Mouse (Mus musculus): ENCODE measurements at regions not wholly inside any gene's neighbourhood (a gene's known extent, or its start where the extent isn't known, plus 50 kb on each side); places are given as distances from the start of the nearest gene placed in this dataset.
A peak's percentile ranks its signal among the peaks of the same experiment; 100 is the strongest.

DNA sequence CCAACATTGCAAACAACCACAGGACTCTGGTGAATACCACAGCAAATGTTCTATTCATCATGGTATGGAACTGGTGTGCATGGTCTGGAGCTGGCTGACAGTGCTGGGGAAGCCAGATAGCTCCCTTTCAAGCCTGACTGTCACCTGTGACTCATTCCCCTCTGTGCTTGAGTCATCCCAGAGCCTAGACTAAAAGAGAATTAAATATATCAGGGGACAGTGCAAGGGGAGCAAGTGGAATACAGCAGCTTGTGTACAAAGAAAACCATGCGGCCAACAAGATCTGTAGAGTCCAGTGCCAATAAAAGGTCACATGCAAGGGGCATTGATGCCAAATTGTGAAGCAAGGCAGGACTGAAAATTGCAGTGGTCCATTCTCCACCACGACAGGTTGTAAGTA, 117.7 kb downstream of the Pah start:
- DNase-seq = peak; percentile 13 to 23

DNA sequence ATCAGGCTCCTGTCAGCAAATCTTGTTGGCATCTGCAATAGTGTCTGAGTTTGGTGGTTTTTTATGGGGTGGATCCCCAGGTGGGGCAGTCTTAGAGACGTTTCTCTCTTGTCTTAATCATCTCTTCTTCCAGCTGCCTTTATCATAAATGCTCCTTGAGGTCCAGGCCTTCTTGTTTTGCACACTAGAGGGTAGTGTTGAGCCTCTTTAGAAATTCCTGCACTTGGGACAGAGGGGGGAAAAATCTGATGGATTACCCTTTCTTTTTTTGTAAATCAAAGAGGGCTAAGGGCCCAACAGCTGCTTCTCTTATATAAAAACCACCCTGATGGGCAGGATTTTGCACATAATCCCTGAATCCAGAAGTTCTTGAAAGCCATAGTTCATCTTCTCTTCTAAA, 127.5 kb downstream of the Pah start:
- peak in 1 of 2 experiments; percentile 46 for DNase-seq

DNA sequence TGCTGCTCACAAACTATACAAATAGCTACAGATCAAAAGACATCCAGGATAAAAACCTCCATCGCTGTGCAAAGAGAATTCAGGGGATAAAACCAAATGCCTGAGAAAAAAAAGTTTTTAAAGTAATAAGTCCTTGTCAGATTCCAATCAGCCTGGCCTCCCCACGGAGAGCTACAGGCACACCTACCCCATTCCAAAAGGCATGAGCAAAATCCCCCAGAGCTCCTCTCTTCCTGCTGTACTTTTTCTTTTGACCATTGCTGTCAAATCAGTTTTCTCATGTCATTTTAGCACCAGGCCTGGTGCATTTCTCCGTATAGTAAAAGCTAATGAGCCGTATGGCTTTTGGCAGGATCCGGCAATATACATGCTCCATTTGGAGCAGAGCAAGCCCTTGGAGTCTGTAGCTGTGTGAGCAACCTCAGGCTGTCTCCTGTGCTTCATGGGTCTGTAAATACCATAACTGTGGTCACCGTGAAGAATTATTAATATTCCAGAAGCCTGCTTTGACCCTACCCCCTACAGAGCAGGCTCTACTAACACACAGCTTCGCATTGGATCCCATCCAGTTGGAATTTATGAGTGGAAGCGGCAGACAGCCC, 130.6 kb downstream of the Pah start:
- DNase-seq = no peak

DNA sequence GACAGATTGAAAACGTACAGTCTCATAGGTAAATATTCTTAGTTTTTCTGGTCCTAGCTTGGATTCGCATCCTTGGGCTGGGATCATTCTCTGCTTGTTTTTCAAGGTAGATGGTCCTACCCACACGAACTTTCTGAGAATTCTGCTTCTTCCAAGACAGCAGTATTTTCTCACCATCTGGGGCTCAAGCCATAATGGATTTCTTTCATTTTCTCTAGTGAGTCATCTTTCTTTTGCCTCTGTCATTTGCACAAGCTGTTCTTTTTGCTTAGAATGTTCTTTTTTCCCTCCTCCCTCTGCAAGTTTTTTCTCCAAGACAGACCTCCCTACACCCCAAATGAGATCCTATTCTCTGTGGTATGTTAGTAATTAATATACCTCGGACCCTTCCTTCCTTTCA, 132.5 kb downstream of the Pah start:
- DNase-seq = no peak

DNA sequence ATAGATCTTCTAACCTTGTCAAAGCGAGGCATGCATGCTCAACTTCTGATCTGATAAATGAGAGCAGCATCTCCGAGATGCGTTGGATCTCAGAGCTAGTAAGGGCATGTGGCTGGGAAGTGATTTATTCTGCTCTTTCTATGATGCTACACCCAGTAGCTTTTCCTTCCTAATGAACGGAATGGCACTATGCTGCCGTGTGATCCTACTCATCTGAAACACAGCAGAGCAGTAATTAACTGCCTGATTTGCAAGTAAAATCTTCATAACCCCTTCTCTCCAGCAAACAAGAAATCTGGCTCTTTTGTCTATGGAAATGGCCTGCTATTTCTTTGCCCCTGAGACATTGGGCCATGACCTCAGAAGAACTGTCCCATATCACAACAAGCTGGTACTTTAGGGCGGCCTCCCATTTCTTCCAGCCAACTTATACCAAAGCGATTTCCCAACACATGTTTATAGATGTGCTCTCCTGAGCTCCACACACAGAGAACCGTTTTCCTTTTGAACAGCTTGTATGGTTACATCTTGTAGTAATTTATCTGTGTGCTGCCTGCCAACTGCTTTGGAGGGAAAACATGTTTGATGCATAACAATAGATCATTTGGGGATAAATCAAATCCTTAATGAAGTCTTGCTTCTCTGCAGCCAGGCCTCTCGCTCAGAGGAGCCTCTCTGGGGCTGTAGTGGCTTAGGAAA, 144.6 kb downstream of the Pah start:
- no peak for DNase-seq

DNA sequence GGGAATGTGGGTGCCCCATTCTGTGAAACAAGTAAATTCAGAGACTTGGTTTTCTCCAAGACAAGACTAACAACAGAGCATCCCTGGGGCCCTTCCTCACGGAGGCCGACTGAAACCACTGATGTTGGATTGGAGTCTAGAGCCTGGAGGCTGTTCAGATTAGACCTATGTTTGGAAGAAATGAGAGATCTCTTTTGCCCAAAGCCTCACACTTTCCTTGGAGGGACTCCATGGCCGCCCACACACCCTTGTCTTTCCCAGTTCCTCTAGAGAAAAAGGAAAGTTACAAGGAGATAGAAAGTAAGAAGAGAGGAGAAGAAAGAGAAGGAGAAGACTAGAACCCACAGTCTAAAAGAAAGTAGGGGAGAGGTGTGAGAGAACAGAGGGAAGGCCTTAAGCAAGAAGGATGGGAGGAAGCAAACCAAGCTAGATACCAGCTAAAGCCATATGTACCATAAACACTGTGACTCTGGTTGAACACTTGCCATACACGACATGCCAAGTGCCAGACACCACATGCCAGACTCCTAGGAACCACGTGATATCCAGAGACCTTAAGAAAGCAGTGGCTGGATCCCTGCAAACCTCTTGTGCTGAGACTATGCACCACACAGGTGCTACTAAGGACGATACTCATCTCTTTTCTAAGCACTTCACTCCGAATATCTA, 145.3 kb downstream of the Pah start:
- no peak for DNase-seq

DNA sequence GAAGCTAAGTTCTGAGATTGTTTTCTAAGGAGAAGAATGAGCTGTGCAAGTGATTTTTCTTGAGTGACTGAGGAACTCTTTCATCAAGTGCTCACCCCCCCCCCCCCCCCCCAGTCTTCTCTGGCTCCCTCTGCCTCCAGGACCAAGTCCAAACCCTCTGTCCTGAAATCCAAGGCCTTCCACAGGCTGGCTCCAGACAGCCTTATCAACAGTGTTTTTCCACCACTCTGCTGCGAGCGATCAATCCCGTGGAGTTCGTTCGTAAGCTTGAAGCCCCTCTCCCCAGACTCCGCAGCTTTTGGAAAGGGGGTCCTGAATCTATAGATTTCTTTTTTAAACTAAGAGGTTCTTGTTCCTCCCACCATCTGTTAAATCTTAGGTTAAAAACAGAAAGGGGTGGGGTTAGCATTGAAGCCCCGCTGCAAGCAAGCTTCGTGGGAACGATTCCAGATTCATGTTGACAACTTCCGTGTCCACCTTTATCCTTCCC, 146.1 kb downstream of the Pah start:
- DNase-seq = peak; percentile 32 to 40

DNA sequence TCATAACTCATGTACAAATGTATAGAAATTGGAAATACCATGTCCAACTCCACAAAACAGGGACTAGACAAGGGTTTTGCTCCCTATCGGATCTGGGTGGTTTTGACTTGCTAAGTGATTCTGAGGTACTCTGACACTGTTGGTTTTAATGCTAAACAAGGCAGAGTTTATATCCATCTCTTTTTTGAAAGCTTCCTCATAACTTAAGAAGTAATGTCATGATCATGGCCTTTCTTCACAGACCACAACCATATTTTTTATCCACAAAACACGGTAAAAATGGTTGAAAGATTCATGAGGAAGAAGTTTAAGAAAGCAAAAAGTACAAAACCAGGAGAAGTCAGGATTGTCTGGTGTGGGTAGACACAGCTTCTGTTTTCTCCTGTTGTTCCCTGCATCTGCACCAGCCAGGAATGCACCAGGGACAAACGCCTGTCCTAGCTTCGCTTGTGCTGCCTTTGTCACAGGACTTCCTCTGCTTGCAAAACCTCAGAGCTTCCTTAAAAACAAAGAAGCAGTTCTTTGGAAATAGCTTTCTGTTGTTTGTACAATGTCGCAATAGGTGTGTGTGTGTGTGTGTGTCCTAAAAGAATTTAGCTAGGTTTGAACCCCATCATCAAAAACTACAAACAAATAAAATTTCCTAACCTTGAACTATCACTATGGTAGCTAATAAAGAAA, 153.3 kb downstream of the Pah start:
- DNase-seq = no peak

DNA sequence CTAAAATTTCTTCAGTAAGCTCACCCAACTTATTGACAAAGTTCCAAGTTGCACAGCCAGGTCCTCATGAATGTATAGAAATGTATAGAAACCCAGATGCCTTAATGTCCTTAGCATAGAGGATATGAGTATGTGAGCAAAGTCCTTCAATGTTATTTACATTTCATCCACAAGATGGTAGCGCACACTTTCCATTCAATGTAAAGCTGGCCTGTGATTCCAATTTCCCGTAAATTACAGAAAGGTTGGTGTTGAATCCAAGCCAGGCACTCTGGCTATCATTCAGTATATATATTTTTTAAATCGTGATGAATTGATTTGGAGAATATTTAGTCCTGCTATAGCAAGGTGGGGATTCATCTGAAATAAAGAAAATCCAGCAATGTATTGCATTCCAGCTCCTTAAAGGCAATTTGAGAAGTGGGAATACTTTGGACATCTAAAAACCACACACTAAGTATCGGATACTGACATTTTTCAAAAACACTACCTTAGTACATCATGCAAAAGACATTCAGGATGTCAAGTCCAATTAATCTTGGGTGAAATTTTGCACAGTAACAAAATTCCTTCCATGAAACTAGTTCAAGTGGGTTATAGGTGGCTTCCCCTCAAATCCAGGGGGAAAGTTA, 154.6 kb downstream of the Pah start:
- DNase-seq = no peak

DNA sequence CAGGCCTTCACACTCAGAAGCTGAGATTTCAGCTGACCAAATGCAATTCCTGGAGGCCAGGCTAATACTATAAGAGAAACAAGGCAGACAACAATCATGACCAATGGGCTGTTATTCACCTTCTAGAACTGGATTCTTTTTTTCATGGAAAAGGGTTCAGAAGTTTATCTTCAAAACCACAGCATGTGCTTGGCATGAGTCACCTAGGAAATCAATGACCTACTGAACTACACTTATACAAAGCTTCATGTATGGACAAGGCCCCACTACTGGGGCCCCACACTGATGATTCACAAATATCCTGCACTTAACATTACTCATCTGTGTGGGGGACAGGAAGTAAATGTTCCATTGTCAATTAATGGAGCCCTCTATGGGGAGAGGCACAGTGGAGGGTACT, 157.4 kb downstream of the Pah start:
- no peak for DNase-seq

DNA sequence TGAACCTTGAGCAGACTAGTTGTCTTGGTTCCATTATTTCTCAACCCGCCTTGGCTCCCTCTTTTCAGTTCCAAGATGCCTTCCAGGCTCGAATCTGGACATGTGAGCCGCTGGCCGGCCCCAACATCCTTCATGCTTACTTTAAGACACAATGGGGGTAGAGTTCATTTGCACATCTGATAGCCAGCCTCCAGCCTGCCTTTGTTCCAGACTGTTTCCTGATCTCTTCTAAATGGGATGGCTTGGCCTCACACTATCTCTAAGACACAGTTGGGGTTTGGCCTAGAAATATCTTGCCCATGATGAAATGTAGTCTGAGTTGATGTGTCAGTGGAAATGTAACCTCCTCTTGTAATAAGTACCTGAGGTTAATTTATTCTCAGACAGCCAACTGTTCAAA, 164.7 kb downstream of the Pah start:
- DNase-seq = no peak

DNA sequence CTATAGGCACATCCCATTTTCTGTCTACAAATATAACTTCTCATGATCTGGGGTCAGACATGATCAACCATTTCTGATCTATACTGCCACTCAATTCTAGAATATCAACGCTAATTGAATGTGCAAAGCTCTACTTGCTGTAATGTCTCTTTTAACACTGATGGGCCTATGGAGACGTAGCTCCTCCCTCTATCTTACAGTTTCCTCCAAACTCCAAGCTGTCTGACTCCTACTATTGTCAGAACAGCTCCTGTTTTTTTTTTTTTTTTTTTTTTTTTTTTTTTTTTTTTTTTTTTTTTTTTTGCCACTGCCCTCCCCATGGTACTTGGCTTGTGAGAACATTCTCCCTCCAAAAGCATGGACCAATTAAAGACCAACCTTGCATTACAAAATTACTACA, 165.2 kb downstream of the Pah start:
- no peak for DNase-seq

DNA sequence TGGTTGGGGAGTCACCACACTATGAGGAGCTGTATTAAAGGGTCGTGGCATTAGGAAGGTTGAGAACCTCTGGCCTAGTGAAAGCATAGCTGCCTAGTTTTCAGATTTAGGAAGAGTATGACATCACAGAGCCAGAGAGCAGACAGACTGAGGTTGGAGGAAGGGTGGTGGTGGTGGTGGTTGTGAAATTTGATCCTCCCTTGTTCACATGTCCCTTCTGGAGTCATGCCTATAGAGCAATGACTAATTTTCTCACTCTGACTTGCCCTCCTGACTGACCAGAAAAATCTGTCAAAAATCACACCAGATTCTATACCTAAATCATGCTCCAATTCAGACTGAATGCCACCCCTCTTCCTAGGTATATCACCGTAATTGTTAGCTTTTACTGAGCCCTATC, 166.2 kb downstream of the Pah start:
- DNase-seq = no peak

DNA sequence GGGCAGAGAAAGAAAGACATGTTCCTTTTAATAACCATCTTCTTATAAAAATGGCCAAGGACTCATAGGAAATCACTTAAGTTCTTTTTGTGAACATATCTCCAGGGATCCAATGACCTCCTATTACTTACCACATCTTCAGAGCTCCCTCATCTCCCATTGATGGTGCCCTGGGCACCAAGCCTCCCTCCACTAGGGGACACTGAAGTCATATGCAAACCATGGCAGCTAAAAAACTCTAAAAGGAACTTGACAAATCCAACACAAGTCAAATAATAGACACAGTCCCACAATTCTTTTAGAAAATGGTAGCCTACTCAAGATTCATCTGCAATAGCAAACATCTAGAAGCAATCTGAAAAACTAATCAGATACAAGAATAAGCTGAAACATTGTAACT, 167.2 kb upstream of the Igf1 start:
- DNase-seq = peak; percentile 37 to 49

DNA sequence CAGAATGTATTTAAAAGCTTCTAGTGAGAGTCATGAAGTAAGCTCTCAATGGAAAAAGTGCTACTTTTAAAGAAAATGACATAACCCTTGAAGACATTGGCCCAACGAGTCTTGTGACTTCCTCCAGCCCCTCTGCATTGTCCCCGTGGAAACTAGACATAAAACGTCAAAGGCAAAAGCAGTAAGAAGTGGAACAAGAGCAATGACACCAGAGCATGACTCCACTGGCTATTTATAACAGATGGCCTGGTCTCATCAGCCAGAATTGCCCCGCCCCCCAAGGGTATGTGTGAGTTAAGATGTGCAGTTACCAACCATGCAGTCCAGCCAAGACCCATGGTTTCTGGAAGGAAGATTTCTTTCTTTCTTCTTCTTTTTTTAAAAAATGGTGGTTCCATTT, 161.6 kb upstream of the Igf1 start:
- no peak for DNase-seq

DNA sequence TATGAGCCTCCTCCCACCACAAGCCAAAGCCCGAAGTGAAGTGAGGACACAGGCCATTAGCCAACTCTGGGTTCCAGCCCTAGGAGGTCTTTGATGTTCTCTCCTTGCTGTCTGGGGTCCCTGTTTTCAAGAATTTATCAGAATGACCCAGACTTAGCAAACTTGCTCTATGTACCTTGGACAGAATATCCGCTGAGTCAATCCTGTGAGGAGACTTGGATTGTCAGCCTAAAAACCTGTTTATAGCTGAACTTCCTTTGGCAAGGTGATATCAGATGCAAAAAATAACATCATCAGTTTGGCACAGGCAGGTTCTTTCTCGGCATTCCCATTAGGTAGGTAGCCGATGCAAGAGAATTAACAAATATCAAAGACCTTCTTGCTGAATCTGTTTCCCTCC, 146.9 kb upstream of the Igf1 start:
- DNase-seq = no peak

DNA sequence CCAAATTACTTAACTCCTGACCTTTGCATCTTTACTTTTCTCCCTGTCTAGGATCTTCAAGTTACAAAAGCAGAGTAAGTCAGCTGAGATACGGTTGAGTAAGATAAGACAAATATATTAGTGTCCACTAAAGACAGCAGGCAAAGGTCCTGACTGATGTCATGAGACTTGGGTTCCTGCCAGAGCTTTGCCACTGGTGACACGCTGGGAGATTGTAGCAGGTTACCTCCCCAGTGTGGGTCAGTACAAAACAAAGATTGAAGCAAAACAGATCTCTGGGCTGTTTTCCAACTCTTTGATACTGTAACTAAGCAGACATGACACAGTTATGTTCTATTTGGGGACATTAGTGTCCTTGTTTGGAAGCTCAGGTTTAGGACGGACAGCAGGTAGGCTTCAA, 146.3 kb upstream of the Igf1 start:
- peak; percentile 62 to 73 for DNase-seq

DNA sequence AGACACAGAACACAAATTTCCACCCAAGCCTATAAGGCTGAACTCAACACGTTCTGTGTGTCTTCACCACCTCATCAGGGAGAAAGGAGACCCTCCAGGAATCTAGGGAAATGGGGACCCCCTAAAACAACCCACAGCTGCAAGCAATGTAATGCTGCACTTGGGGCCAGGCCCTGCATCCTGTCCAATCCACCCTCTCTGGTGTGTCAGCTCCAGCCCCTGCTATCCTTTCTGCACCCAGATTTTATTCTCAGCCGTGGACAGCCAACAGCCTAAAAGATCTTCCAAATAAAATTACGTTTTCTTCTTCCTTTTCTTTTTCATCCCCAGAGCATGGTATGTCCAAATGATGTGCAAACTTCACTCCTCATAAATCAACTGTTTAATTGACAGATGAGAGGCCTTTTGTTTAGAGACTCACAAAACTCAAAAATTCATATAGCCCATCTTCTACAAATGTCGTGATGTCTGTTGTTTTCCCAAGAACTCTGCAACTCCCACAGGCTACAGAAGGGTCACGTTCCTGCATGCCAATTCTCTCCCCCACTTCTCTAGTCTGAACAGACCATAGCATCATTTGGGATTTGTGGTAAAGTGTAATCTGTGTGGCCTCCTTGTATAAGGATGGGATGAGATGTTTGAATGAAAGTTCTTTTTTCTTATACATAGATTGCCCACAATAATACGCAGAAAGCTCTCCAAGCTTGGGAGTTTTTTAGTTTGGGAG, 142.0 kb upstream of the Igf1 start:
- no peak for DNase-seq

DNA sequence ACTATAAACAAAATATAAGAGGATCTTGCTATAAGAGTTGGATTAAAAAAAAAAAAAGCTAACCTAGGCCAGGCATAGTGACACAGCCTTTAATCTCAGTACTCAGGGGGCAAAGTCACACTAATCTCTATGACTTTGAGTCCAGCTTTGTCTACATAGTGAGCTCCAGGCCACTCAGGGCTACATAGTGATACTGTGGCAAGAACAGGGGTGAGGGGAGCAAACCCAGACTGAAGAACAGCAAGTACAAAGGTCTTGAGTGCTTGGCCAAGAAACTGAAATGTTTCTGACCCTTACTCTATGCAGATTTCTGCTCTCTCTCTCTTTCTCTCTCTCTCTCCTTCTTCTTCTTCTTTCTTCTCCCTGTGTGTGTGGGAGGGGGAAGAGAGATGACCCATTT, 140.9 kb upstream of the Igf1 start:
- DNase-seq = no peak

DNA sequence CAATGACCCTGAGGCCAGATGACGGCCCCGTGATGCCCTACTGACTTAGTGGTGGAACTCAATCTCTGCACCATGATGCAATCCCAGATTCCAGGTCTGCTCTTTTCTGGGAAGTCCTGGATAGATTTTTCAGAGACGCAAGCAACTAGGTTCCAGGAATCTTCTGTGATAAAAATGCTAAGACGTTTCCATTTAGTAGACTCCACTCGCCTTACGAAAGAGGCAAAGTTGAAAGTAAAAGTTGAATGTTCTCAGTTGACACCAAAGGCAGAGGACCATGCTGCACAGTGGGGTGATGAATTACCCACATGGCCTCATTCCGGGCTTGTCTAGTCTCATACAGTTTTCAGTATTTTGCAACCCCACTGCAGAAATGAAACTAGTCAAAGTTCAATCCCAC, 139.6 kb upstream of the Igf1 start:
- peak in 1 of 2 experiments; percentile 8 for DNase-seq

DNA sequence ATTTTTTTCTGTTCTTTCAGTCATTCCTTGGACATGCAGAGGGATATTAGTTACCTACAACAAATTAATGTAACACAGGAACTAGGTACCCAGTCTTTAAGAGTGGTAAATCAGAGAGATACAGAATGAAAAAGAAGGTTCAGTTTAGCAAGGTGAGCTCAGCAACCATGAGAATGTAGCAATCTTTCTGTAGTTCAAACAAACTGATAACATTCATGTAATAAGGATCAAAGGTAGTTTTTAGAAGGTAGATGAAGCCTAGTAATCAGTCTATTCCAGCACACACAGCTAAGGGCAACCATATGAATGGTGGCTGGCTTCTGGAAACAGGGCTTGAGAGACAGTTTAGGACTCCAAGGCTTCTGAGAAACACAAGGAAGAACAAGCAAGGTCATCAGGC, 138.1 kb upstream of the Igf1 start:
- DNase-seq = no peak

DNA sequence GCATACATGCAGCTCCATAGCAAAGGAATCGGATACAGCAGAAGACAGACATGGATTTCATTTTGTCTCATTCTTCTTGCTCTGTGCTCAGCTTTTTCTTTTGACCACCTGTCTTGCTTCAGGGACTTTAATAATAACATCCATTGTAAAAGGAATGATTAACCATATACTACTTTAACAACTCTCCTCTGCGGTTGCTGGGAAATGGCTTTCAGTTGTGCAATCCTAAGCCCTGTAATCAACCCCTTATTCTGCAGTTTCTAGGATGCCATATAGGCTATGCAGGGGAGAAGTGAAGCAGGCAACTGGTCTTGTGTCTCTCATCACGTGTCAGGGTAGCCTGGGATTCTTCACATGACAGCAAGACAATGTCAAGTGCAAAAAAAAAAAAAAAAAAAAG, 135.8 kb upstream of the Igf1 start:
- no peak for DNase-seq

All from adrenal gland, postnatal 36 days (tissue).